Mouse (Mus musculus): Measurements from ENCODE around the gene Rere. TPM values are rescaled to one million over a fixed set of nuclear protein-coding genes. Genes with fewer than 3 reads are reported as not detected.
A peak's percentile ranks its signal among the peaks of the same experiment; 100 is the strongest.

The Rere gene
- polyA plus RNA-seq, 1 experiment from 2014 or later, result 26.1 TPM

DNA sequence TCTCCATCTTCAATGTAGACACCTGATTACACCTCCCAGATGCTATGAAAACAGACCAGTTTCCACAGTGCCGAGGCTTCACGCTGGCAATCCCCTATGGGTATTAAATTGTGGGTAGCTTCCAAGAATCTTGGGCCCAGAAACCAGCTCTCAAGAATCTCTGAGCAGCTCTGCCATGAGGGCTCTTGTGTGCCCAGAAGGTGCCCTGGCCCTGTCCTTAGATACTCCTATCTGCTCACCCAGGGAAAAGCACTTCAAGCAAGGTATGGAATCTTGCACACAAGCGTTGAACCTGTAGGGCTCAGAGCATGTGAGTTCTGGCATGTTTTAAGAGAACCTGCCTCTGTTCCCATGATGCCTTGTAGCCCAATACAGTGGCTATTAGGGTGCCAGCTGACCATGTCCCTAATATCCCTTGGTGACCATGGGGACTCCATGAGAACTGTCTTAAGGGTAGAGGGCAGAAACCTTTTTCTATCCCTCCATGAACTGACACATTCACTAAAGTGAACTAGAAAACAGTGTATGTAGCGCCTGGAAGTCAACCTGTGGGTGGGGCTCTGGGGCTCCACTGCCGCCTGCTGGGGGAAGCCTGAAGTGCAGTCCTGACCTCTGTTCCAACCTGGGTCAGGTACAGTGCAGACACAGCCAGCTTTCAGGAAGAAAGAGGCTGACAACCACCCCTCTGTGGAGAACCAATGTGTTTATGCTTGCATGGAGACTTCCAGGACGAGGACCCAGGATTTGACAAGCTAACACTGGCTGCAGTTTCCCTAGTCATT is 344.7 kb downstream of the Rere start:
- WGBS, result 50% methylated on average over 6 of the region's 6 CpGs
- Histone ChIP-seq H3K4me3 (no peak overlapping the region), H3K9me3 (replicated peaks) (no peaks in the 10 kb centered on the region), H3K4me2 (no peak overlapping the region), H3K27ac (no peak overlapping the region), H3K9ac (no peak overlapping the region), H3K36me3 (ENCODE audit: poor library complexity, severe bottlenecking) (peaks cover 24% of the 10 kb centered on the region), H3K27me3 (no peaks in the 10 kb centered on the region), H3K4me1 (no peaks in the 10 kb centered on the region)
- ATAC-seq, result no peak

DNA sequence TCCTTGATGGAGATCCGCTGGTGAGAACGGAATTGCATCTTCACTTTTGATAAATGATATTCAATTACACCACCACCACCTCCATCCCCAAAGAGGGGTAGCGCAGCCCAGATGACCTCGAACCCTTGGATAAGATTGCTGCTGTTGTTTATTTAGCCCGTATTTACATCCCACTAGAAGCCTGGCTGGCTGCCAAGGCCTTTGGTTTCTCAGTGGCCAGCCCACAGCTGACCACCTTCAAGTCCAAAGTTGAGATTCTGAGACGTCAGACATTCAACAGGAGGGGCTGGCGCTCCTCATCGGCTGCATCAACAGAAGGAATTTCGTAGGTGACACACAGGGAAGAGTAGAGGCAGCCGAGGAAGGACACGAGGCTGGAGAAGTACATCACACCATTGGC is 347.8 kb downstream of the Rere start:
- 81% methylated on average over 11 of the region's 11 CpGs for WGBS
- no peak for ATAC-seq

DNA sequence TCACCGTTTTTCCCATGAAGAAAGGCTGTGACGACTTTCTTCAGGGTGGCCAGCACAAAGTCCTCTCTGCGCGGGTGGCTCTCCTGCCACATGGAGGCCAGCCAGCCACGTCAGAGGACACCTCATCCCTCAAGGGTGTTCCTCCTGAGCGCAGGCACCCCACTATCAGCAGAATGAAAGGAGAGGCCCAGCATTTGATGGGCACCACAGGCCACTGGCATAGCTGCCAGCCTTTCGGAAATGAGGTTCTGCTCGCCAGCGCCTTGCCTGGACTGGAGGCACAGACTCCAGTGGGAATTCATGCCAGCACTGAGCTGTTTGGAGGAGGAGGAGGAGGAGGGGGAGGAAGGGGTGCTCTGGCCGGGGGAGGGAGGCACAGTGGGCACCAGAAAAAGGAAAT is 354.1 kb downstream of the Rere start:
- H3K4me1 ChIP-seq, result no peaks in the 10 kb centered on the region
- no peak overlapping the region for H3K9ac ChIP-seq
- H3K27ac ChIP-seq, result no peak overlapping the region
- H3K4me2 ChIP-seq, result no peak overlapping the region
- no peaks in the 10 kb centered on the region for H3K27me3 ChIP-seq
- H3K4me3 ChIP-seq, result no peak overlapping the region
- H3K36me3 ChIP-seq (ENCODE audit: poor library complexity, severe bottlenecking), result peaks cover 6% of the 10 kb centered on the region; the same call in 1 of the 2 replicates
- WGBS, result 85% methylated on average over 10 of the region's 10 CpGs
- H3K9me3 ChIP-seq (replicated peaks), result no peaks in the 10 kb centered on the region
- ATAC-seq, result no peak

More for the DNA sequence above, 347.8 kb downstream of the Rere start:
- H3K9ac ChIP-seq, result no peak overlapping the region
- no peaks in the 10 kb centered on the region for H3K9me3 ChIP-seq (replicated peaks)
- no peak overlapping the region for H3K4me3 ChIP-seq
- H3K27me3 ChIP-seq, result no peaks in the 10 kb centered on the region
- 0 out of 2 replicates have a peak, but pooled peaks cover 3% of the 10 kb centered on the region for H3K36me3 ChIP-seq (ENCODE audit: poor library complexity, severe bottlenecking)
- no peak overlapping the region for H3K27ac ChIP-seq
- H3K4me2 ChIP-seq, result no peak overlapping the region
- H3K4me1 ChIP-seq, result no peaks in the 10 kb centered on the region

DNA sequence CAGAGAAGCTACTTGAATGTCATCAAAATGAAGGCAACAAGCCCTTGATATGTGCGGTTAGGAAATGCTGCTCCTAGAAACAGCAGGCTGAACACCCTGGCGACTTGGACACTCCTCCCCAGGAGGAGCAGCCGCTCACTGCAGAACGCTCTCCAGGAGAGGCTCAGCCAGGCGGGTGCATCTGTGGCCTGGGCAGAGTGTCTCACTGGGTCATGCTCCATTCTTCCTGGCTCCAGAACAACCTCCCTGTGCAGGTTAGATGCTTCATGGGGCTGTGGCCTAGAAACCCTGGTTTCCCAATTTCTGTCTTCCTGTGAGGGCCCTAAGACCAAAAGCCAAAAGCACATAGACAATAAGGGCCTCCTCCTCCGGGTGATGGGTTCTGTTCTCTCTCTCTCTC is 355.2 kb downstream of the Rere start:
- Histone ChIP-seq H3K27ac (no peak overlapping the region), H3K4me1 (no peaks in the 10 kb centered on the region), H3K36me3 (ENCODE audit: poor library complexity, severe bottlenecking) (peaks cover 9% of the 10 kb centered on the region; the same call in 1 of the 2 replicates), H3K4me2 (no peak overlapping the region), H3K27me3 (no peaks in the 10 kb centered on the region), H3K9me3 (replicated peaks) (no peaks in the 10 kb centered on the region), H3K9ac (no peak overlapping the region), H3K4me3 (no peak overlapping the region)
- 82% methylated on average over 6 of the region's 6 CpGs for WGBS
- no peak for ATAC-seq

DNA sequence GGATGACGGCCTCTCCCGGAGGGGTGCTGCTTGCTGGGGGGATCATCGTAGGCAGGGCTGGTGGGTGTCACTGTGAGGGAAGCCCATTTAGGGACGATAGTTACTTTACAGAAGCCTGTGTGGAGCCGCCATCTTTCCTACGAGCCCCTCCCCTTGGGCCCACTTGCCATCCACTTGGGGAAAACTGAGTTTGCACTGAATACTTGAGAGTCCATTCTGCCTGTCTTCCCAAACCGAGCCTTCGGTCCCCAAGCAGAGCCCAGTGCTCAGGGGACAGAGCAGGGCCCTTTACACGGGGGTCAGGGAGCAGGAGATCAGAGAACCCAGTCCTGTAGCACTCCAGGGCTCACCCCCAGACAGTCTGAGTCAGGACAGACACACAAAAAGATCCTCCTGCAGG is 362.9 kb downstream of the Rere start:
- Histone ChIP-seq H3K27me3 (no peaks in the 10 kb centered on the region), H3K9ac (no peak overlapping the region), H3K4me2 (no peak overlapping the region), H3K4me1 (no peaks in the 10 kb centered on the region), H3K36me3 (ENCODE audit: poor library complexity, severe bottlenecking) (peaks cover 11% of the 10 kb centered on the region; the same call in 1 of the 2 replicates), H3K27ac (no peak overlapping the region), H3K4me3 (no peak overlapping the region), H3K9me3 (replicated peaks) (no peaks in the 10 kb centered on the region)
- ATAC-seq, result no peak
- WGBS, result 91% methylated on average over 9 of the region's 9 CpGs

DNA sequence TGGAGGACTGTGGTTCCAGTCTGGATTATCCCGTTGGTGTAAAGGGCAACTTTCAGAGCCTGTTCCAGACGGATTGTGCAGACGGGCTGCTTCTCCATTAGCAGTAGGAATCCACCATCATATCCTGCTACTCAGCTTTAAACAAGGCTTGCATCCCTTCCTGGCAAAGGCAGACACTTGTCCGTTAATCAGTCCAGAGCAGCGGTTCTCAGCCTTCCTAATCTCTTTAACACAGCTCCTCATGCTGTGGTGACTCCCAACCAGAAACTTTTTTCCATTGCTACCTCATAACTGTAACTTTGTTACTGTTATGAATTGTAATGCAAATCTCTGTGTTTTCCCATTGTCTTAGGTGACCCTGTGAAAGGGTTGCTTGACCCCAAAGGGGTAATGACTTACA is 367.9 kb downstream of the Rere start:
- WGBS, result 83% methylated on average over 5 of the region's 5 CpGs
- peaks cover 17% of the 10 kb centered on the region for H3K27me3 ChIP-seq
- no peak for ATAC-seq

DNA sequence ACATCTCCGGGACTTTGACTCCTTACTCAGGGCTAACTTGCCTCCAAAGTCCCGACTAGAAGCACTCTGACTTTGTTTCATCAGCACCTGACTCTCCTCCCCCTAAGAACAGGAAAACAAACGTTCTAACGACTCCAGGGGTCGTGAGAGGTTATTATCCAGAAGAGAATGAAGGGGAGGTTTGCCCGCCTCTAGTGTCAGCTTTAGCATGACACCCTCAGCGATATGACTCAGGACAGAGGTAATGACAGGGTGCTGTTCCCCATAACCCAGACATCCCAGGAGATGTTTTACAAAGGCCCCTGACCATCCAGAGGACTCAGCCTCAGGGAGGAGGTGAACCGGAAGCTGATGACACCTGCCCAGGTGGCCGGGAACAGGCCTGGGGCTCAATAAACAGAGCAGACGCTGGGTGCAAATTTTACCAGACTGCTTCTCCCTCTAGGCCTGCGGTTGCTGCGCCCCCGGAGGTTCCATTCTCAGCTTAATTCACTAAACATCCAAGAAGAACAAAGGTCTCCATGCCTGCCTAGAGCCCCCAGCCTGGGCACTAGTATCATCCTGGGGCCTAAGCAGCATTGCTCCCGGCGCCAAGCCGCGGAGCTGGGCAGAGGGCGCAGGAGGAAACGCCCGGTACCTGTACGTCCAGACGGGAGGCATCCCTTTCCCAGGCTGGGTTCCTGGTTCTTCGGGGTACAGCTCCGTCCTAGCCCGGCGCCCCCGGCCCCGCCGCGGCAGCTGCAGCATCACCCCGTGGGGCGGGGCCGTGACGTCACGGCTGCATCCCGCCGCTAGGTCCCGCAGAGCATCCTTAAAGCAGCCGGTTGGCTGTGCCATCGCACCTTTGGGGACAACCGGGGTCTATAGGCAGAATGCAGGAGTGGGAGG is 370.2 kb downstream of the Rere start, which contains the start of gene Slc45a1:
TSS of gene Slc45a1 (minus strand) at position 785 of the 888 bp plus-strand sequence.
- peak within 1 kb of the TSS; percentile 79 for H3K4me2 ChIP-seq
- H3K27me3 ChIP-seq, result peaks cover 26% of the 10 kb centered on the region
- H3K9ac ChIP-seq, result peak within 1 kb of the TSS; percentile 75
- H3K27ac ChIP-seq, result 0 out of 2 replicates have a peak within 1 kb of the TSS, but pooled peaks have one; percentile 10
- ATAC-seq, result peak; percentile 85
- H3K4me1 ChIP-seq, result peaks cover 10% of the 10 kb centered on the region
- H3K36me3 ChIP-seq (ENCODE audit: poor library complexity, severe bottlenecking), result no peaks in the 10 kb centered on the region
- H3K9me3 ChIP-seq (replicated peaks), result no peaks in the 10 kb centered on the region
- H3K4me3 ChIP-seq, result peak within 1 kb of the TSS; percentile 56
- 5% methylated on average over 41 of the region's 41 CpGs for WGBS

More for the DNA sequence above, 367.9 kb downstream of the Rere start:
- Histone ChIP-seq H3K36me3 (ENCODE audit: poor library complexity, severe bottlenecking) (no peaks in the 10 kb centered on the region), H3K9ac (no peak overlapping the region), H3K4me3 (no peak overlapping the region), H3K27ac (no peak overlapping the region), H3K4me2 (no peak overlapping the region), H3K4me1 (peaks cover 10% of the 10 kb centered on the region), H3K9me3 (replicated peaks) (no peaks in the 10 kb centered on the region)

DNA sequence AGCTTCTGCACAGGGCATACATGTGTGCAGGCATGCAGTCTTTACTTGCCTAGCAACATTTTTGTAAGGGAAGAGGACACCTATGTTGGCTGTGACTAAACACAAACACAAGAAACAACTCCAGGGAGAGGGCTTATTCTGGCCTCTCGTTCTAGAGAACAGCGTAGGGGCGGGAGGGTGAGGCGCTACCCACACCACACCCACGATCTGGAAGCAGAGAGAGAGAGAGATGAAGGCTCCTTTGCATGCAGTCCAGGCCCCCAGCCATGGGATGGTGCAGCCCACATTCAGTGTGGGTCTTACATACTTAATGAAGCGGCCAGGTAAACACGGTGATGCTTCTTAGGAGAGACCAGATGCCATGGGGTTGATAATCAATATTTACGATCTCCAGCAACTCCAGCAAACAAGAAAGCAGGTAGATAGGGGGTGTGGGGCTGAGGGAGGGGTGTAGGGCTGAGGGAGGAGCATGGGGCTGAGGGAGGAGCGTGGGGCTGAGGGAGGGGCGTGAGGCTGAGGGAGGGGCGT is 371.7 kb downstream of the Rere start:
- Histone ChIP-seq H3K9me3 (replicated peaks) (no peaks in the 10 kb centered on the region), H3K4me2 (no peak overlapping the region), H3K9ac (no peak overlapping the region), H3K36me3 (ENCODE audit: poor library complexity, severe bottlenecking) (no peaks in the 10 kb centered on the region), H3K4me1 (peaks cover 10% of the 10 kb centered on the region), H3K27ac (no peak overlapping the region), H3K4me3 (no peak overlapping the region), H3K27me3 (peaks cover 26% of the 10 kb centered on the region)
- no peak for ATAC-seq
- 36% methylated on average over 9 of the region's 11 CpGs for WGBS

DNA sequence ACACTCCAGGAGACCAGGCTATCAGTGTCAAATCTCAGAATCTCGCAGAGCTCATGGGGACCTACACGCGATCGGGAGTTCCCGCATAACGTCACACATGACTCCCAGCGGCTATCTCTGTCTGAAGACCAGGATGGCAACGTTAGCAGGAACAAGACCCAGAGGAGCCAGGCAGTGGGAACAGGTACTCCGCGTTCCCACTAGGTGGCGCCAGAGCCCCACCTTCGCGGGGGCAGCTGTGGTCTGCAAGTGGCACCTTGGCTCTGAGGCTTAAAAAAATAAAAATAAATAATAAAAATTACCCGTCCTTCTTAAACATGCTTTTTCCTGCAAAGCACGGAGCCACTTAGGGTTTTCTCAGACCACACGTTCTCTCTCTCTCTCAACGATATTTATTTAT is 374.5 kb downstream of the Rere start:
- Histone ChIP-seq H3K36me3 (ENCODE audit: poor library complexity, severe bottlenecking) (no peaks in the 10 kb centered on the region), H3K9ac (0 out of 2 replicates have a peak overlapping the region, but pooled peaks have one; percentile 37), H3K9me3 (replicated peaks) (no peaks in the 10 kb centered on the region), H3K27ac (no peak overlapping the region), H3K4me3 (no peak overlapping the region), H3K4me1 (peaks cover 10% of the 10 kb centered on the region), H3K4me2 (peak overlapping the region; percentile 26; the same call in 1 of the 2 replicates), H3K27me3 (peaks cover 30% of the 10 kb centered on the region)
- ATAC-seq, result peak; percentile 73
- 6% methylated on average over 17 of the region's 17 CpGs for WGBS

DNA sequence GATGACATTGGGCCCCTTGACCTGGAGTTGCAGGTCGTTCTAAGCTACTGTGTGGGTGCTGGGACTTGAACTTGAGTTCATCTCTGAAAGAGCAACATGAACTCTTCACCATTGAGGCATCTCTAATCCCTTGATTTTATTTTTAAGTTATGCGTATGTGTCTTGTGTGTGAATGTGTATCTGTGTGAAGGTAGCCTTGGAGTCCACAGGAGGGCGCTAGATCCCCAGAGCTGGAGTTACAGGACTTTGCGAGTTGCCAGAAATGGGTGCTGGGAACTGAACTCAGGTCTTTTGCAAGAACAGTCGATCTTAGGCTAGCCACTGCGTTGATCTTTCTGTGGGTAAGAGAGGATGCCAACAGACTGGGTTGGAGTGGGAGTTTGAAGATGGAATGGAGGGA is 375.1 kb downstream of the Rere start:
- Histone ChIP-seq H3K4me3 (no peak overlapping the region), H3K36me3 (ENCODE audit: poor library complexity, severe bottlenecking) (no peaks in the 10 kb centered on the region), H3K9me3 (replicated peaks) (no peaks in the 10 kb centered on the region), H3K27me3 (peaks cover 34% of the 10 kb centered on the region), H3K4me1 (peaks cover 11% of the 10 kb centered on the region), H3K4me2 (no peak overlapping the region), H3K9ac (no peak overlapping the region), H3K27ac (no peak overlapping the region)
- 81% methylated on average over 6 of the region's 6 CpGs for whole genome bisulfite sequencing
- no peak for ATAC-seq

DNA sequence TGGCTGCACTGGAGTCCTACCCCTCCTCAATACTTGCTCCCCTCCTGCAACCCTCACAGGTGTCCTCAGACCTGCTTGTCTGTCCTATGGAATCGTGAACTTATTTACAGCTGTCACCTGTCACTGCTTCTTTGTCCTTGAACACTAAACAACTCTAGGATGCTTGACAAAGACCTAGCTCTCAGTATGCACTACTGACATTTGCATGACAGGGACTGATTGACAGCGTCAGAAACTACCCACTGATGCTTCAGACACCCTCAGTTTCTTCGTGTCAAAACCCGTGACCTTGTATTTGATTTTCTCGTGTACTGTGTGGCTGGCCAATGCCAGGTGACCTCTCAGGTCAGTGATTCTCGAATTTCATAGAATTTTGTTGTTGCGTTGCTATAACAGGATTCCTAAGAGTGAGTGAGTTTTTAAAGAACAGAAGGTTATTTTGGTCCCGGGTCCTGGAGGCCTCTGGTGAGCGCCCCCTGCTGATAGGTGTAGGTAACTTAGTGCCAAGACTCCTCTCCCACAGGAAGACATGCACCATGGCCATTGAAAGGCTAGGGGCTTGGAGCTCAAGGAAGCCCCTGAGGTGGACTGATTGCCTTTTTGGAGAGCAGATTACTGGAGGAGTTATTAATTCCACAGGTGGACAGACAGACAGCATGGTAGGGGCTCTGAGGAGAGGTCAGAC is 378.6 kb downstream of the Rere start:
- H3K4me3 ChIP-seq, result no peak overlapping the region
- peaks cover 21% of the 10 kb centered on the region for H3K27me3 ChIP-seq
- no peaks in the 10 kb centered on the region for H3K9me3 ChIP-seq (replicated peaks)
- ATAC-seq, result no peak
- H3K4me2 ChIP-seq, result no peak overlapping the region
- H3K4me1 ChIP-seq, result peaks cover 12% of the 10 kb centered on the region
- H3K9ac ChIP-seq, result no peak overlapping the region
- H3K27ac ChIP-seq, result no peak overlapping the region
- H3K36me3 ChIP-seq (ENCODE audit: poor library complexity, severe bottlenecking), result no peaks in the 10 kb centered on the region
- 80% methylated on average over 9 of the region's 9 CpGs for WGBS
